Mouse (Mus musculus) liver, adult 2 months (tissue): Measurements from ENCODE around the gene Atp5g3. TPM values are rescaled to one million over a fixed set of nuclear protein-coding genes. Genes with fewer than 3 reads are reported as not detected.

Source experiments
- DNase-seq: peaks from one replicate; pipeline ENCODE4 v3.0.0-alpha.2; 2011; ENCODE audit warnings: low read depth, low spot score; ENCODE audit errors: extremely low read depth
- H3K27ac ChIP-seq: fragments of 200-500 bp; replicated peaks from 2 replicates; pipeline ENCODE4 v1.5.1; 2012; ENCODE audit warnings: low read depth, mild to moderate bottlenecking, control low read depth, inconsistent platforms, low read length; ENCODE audit not compliant: insufficient read depth
- H3K27me3 ChIP-seq: fragments of 200-500 bp; 2 replicates; pipeline ENCODE4 v1.6.1; 2012; ENCODE audit warnings: mild to moderate bottlenecking, moderate library complexity, low read length, inconsistent platforms; ENCODE audit not compliant: control insufficient read depth, insufficient read depth
- H3K36me3 ChIP-seq: fragments of 200-500 bp; 2 replicates; pipeline ENCODE4 v1.6.1; 2012; ENCODE audit warnings: low read length, inconsistent platforms; ENCODE audit not compliant: control insufficient read depth, insufficient read depth
- H3K4me1 ChIP-seq: fragments of 200-500 bp; 2 replicates; pipeline ENCODE4 v1.6.1; 2011; ENCODE audit warnings: low read length; ENCODE audit not compliant: control insufficient read depth, insufficient read depth
- H3K4me3 ChIP-seq: fragments of 200-500 bp; 2 replicates; pipeline ENCODE4 v1.5.1; 2011; ENCODE audit warnings: low read depth, mild to moderate bottlenecking, control low read depth, low read length, moderate library complexity; ENCODE audit not compliant: insufficient read depth
- H3K79me2 ChIP-seq: fragments of 200-500 bp; 2 replicates; pipeline ENCODE4 v1.6.1; 2012; ENCODE audit warnings: inconsistent platforms, mild to moderate bottlenecking, low read length, moderate library complexity; ENCODE audit not compliant: control insufficient read depth, insufficient read depth
- H3K9ac ChIP-seq: fragments of 200-500 bp; 2 replicates; pipeline ENCODE4 v1.6.1; 2012; ENCODE audit warnings: low read depth, mild to moderate bottlenecking, control low read depth, inconsistent platforms, low read length
- CTCF ChIP-seq: fragments of 200-500 bp; IDR thresholded peaks from 2 replicates; pipeline ENCODE4 v1.5.1; 2011; ENCODE audit warnings: low read depth, low read length, control low read depth
- POLR2A ChIP-seq: fragments of 200-500 bp; IDR thresholded peaks from 2 replicates; pipeline ENCODE4 v1.6.1; 2011; ENCODE audit warnings: low read length, control low read depth; ENCODE audit not compliant: insufficient read depth; ENCODE audit errors: extremely low read depth
- WGBS: fragments of 180-500 bp; shearing (Covaris S2); methylation state at CpG from one replicate; pipeline ENCODE4 v1.1.7; 2018; 5-methylcytosine and 5-hydroxymethylcytosine counted together
- polyA plus RNA-seq: library from polyadenylated mRNA; depleted of rRNA; stranded (reverse); fragments of >200 nt; gene quantifications from 2 replicates; pipeline ENCODE4 v1.2.3, GENCODE M21; 2012
- total RNA-seq: library from RNA; depleted of rRNA; stranded (reverse); fragments of >200 nt; gene quantifications from 2 replicates; pipeline ENCODE4 v1.2.3, GENCODE M21; 2014

Atp5g3 gene
- total and polyA plus RNA-seq, 2 experiments = 380 to 749 TPM

DNA sequence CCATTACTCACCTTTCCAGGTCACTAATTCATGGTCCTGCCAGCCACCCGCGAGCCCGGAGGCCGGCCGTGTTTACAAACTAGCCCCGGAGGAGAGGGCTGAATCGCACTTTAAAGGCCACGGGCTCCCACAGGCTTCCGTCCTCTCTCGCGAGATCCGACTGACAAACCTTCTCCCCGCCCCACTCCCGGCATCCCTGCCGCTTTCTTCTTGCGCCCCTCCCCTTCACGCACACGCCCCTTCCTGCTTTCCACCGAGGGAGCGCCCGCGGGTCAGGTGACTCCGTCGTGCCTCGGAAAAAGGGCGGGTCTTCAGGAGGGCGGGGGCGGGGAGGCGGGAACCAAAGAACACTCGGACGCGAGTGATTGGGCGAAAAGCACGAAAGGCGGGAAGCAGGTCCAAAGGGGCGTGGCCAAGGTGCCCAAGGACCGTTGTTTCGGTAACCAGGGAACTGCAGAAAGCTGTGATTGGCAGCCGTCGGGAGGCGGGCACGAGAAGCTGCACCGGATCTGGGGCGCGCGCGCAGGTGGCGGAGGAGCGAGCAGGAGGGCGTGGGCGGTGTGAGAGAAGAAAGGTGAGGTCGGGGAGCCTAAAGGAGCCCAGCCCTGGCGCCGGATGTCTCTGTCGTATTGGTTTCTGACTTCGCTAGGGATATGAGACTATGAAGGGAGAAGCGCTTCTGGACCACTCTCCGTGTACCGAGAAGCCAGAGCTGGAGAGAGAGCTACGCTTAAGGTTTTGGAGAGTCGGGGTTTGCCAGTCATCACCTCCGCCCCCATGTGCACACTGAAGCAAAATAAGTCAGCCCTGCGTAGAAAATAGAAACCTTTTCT lies 18.4 kb downstream of the Atp5g3 start, which contains the start of gene Atf2:
Gene Atf2, minus strand, starts transcription at position 176 of the 833 bp plus-strand sequence.
- H3K27ac ChIP-seq = peak within 1 kb of the TSS; percentile 79
- H3K4me1 ChIP-seq = no peaks in the 10 kb centered on the region
- peak within 1 kb of the TSS; percentile 91 for H3K9ac ChIP-seq
- TF ChIP-seq CTCF (no peak), POLR2A (peak; percentile 50; the same call in 1 of the 2 replicates)
- H3K36me3 ChIP-seq = no peaks in the 10 kb centered on the region
- WGBS = under 1% methylated on average over 63 of the region's 63 CpGs
- peak; percentile 96 for DNase-seq
- peak within 1 kb of the TSS; percentile 89 for H3K4me3 ChIP-seq
- no peaks in the 10 kb centered on the region for H3K27me3 ChIP-seq
- H3K79me2 ChIP-seq = peaks cover 8% of the 10 kb centered on the region; the same call in 1 of the 2 replicates

GRCm38 (mm10) chr2:73891701-73892463 lies 19.2 kb downstream of the Atp5g3 start:
- Histone ChIP-seq H3K36me3 (no peaks in the 10 kb centered on the region), H3K4me3 (peak overlapping the region; percentile 89), H3K27me3 (no peaks in the 10 kb centered on the region), H3K4me1 (no peaks in the 10 kb centered on the region; the same call in 1 of the 2 replicates), H3K27ac (peak overlapping the region; percentile 79), H3K9ac (peak overlapping the region; percentile 91), H3K79me2 (peaks cover 13% of the 10 kb centered on the region)
- no peak for DNase-seq
- TF ChIP-seq POLR2A (0 out of 2 replicates have a peak, but pooled peaks have one; percentile 12), CTCF (no peak)
- under 1% methylated on average over 54 of the region's 54 CpGs for WGBS

- no peak overlapping the region for H3K4me3 ChIP-seq
- no peaks in the 10 kb centered on the region for H3K36me3 ChIP-seq
- DNase-seq = no peak
- no peaks in the 10 kb centered on the region for H3K27me3 ChIP-seq
- no peak for TF ChIP-seq POLR2A
- no peak for TF ChIP-seq CTCF
- no peak overlapping the region for H3K27ac ChIP-seq
- WGBS = 85% methylated on average over 2 of the region's 2 CpGs
- no peaks in the 10 kb centered on the region; the same call in 1 of the 2 replicates for H3K4me1 ChIP-seq
- H3K79me2 ChIP-seq = peaks cover 9% of the 10 kb centered on the region
- H3K9ac ChIP-seq = no peak overlapping the region
These were observed 25.1 kb downstream of the Atp5g3 start for GRCm38 (mm10) chr2:73885997-73886396.

GRCm38 (mm10) chr2:73877891-73878290 lies 33.2 kb downstream of the Atp5g3 start:
- H3K36me3 ChIP-seq = peaks cover 8% of the 10 kb centered on the region
- no peaks in the 10 kb centered on the region for H3K4me1 ChIP-seq
- 90% methylated on average over 2 of the region's 2 CpGs for WGBS
- H3K27me3 ChIP-seq = no peaks in the 10 kb centered on the region
- H3K27ac ChIP-seq = no peak overlapping the region
- H3K4me3 ChIP-seq = no peak overlapping the region
- peaks cover 5% of the 10 kb centered on the region; the same call in 1 of the 2 replicates for H3K79me2 ChIP-seq
- TF ChIP-seq POLR2A (no peak), CTCF (no peak)
- DNase-seq = no peak
- no peak overlapping the region for H3K9ac ChIP-seq

GRCm38 (mm10) chr2:73867764-73868487 lies 43.2 kb downstream of the Atp5g3 start:
- Histone ChIP-seq H3K27ac (no peak overlapping the region), H3K27me3 (no peaks in the 10 kb centered on the region), H3K9ac (no peak overlapping the region), H3K4me3 (no peak overlapping the region), H3K79me2 (peaks cover 4% of the 10 kb centered on the region; the same call in 1 of the 2 replicates), H3K4me1 (no peaks in the 10 kb centered on the region), H3K36me3 (peaks cover 3% of the 10 kb centered on the region; the same call in 1 of the 2 replicates)
- TF ChIP-seq CTCF = peak; percentile 65
- no peak for TF ChIP-seq POLR2A
- peak; percentile 13 for DNase-seq
- WGBS = 89% methylated on average over 16 of the region's 16 CpGs
